Mouse (Mus musculus) stomach, postnatal 0 days (tissue): Measurements from ENCODE around the gene Plcl1.

ENCODE experiments used
- CTCF ChIP-seq: IDR thresholded peaks from 2 replicates; pipeline ENCODE4 v1.5.1; 2016; ENCODE audit warnings: antibody characterized with exemption, low read depth, mild to moderate bottlenecking, moderate library complexity
- EP300 ChIP-seq: optimal IDR thresholded peaks from 2 replicates; pipeline ENCODE3; 2016; ENCODE audit warnings: antibody characterized with exemption

GRCm38 (mm10) chr1:55507061-55507460 lies 101.3 kb downstream of the Plcl1 start:
- TF ChIP-seq CTCF (no peak), EP300 (no peak)
